Mouse (Mus musculus) liver, adult 2 months (tissue): ENCODE measurements at regions not wholly inside any gene's neighbourhood (a gene's known extent, or its start where the extent isn't known, plus 50 kb on each side); places are given as distances from the start of the nearest gene placed in this dataset.

ENCODE experiments used
- DNase-seq: peaks from one replicate; pipeline ENCODE4 v3.0.0-alpha.2; 2011; ENCODE audit warnings: low read depth, low spot score; ENCODE audit errors: extremely low read depth
- H3K27ac ChIP-seq: fragments of 200-500 bp; replicated peaks from 2 replicates; pipeline ENCODE4 v1.5.1; 2012; ENCODE audit warnings: low read depth, mild to moderate bottlenecking, control low read depth, inconsistent platforms, low read length; ENCODE audit not compliant: insufficient read depth
- H3K27me3 ChIP-seq: fragments of 200-500 bp; 2 replicates; pipeline ENCODE4 v1.6.1; 2012; ENCODE audit warnings: mild to moderate bottlenecking, moderate library complexity, low read length, inconsistent platforms; ENCODE audit not compliant: control insufficient read depth, insufficient read depth
- H3K36me3 ChIP-seq: fragments of 200-500 bp; 2 replicates; pipeline ENCODE4 v1.6.1; 2012; ENCODE audit warnings: low read length, inconsistent platforms; ENCODE audit not compliant: control insufficient read depth, insufficient read depth
- H3K4me1 ChIP-seq: fragments of 200-500 bp; 2 replicates; pipeline ENCODE4 v1.6.1; 2011; ENCODE audit warnings: low read length; ENCODE audit not compliant: control insufficient read depth, insufficient read depth
- H3K4me3 ChIP-seq: fragments of 200-500 bp; 2 replicates; pipeline ENCODE4 v1.5.1; 2011; ENCODE audit warnings: low read depth, mild to moderate bottlenecking, control low read depth, low read length, moderate library complexity; ENCODE audit not compliant: insufficient read depth
- H3K79me2 ChIP-seq: fragments of 200-500 bp; 2 replicates; pipeline ENCODE4 v1.6.1; 2012; ENCODE audit warnings: inconsistent platforms, mild to moderate bottlenecking, low read length, moderate library complexity; ENCODE audit not compliant: control insufficient read depth, insufficient read depth
- H3K9ac ChIP-seq: fragments of 200-500 bp; 2 replicates; pipeline ENCODE4 v1.6.1; 2012; ENCODE audit warnings: low read depth, mild to moderate bottlenecking, control low read depth, inconsistent platforms, low read length
- CTCF ChIP-seq: fragments of 200-500 bp; IDR thresholded peaks from 2 replicates; pipeline ENCODE4 v1.5.1; 2011; ENCODE audit warnings: low read depth, low read length, control low read depth
- POLR2A ChIP-seq: fragments of 200-500 bp; IDR thresholded peaks from 2 replicates; pipeline ENCODE4 v1.6.1; 2011; ENCODE audit warnings: low read length, control low read depth; ENCODE audit not compliant: insufficient read depth; ENCODE audit errors: extremely low read depth
- WGBS: fragments of 180-500 bp; shearing (Covaris S2); methylation state at CpG from one replicate; pipeline ENCODE4 v1.1.7; 2018; 5-methylcytosine and 5-hydroxymethylcytosine counted together

DNA sequence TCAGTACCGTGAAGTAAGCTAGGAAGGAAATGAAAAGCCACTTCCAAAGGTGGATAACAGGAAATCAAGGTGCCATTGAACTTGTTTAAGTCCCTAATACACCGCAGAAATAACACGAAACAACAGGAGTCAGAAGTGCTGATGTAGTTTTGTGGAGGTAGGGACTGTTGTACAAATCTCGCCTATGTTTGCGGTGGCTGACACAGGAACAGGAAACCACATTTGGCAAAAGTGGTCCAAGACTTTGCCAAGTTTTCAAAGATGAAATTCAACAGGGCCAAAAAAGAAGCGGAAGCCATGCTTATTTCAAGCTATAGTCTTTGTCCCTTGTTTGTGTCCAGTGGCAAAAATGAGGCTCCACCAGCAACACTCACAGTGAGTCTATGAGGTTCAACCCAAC lies 204.3 kb downstream of the Rpl36a-ps1 start:
- Histone ChIP-seq H3K4me3 (no peak overlapping the region), H3K27me3 (no peaks in the 10 kb centered on the region), H3K79me2 (no peaks in the 10 kb centered on the region), H3K36me3 (no peaks in the 10 kb centered on the region), H3K27ac (no peak overlapping the region), H3K9ac (no peak overlapping the region), H3K4me1 (no peaks in the 10 kb centered on the region)
- DNase-seq, result no peak
- 77% methylated on average over 6 of the region's 6 CpGs for WGBS
- TF ChIP-seq CTCF (no peak), POLR2A (no peak)

DNA sequence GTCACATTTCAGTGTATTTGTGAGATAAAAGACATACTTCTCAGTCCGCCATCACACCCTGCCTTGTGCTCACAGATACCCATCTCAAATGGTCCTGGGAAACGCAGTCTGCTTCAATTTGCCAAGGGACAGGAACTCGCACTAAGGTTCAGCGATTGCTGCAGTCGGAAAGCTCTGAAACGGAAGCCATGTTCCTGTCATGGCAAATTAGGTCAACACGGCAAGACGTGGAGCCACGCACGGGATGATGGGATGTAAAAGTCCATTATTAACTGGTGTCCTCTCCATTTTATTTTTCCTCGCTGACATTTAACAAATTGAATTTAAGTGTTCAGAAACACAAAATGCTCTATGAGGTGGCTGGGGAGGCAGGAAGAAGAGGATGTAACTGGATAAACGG lies 212.4 kb downstream of the Rpl36a-ps1 start:
- TF ChIP-seq CTCF (no peak), POLR2A (no peak)
- no peaks in the 10 kb centered on the region for H3K79me2 ChIP-seq
- no peaks in the 10 kb centered on the region for H3K36me3 ChIP-seq
- 95% methylated on average over 12 of the region's 12 CpGs for WGBS
- H3K4me3 ChIP-seq, result no peak overlapping the region
- H3K27ac ChIP-seq, result no peak overlapping the region
- H3K9ac ChIP-seq, result no peak overlapping the region
- no peak for DNase-seq
- H3K4me1 ChIP-seq, result no peaks in the 10 kb centered on the region
- no peaks in the 10 kb centered on the region; the same call in 1 of the 2 replicates for H3K27me3 ChIP-seq

DNA sequence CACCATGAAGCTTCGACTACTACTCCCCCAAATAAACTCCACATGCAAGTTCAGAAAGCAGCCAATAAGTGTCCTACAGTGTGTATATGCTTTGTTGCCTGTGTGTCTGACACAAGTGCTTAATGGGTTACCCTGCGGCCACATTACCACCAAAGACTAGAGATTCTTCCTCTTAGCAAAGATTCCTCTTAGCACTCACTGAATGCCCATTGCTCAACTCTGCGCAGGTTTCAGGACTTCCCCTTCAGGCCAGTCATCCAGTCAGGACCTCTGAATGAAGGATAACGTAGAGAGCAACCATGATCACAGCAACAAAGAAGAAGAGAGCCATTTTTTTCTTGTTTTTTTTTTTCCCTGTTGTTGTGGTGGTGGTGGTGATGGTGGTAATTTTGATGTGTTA lies 222.0 kb downstream of the Rpl36a-ps1 start:
- 76% methylated on average over 4 of the region's 4 CpGs for WGBS
- H3K36me3 ChIP-seq, result no peaks in the 10 kb centered on the region
- no peak overlapping the region for H3K27ac ChIP-seq
- no peaks in the 10 kb centered on the region for H3K4me1 ChIP-seq
- no peak for DNase-seq
- TF ChIP-seq POLR2A (no peak), CTCF (no peak)
- no peaks in the 10 kb centered on the region for H3K27me3 ChIP-seq
- no peaks in the 10 kb centered on the region for H3K79me2 ChIP-seq
- no peak overlapping the region for H3K4me3 ChIP-seq
- no peak overlapping the region for H3K9ac ChIP-seq

DNA sequence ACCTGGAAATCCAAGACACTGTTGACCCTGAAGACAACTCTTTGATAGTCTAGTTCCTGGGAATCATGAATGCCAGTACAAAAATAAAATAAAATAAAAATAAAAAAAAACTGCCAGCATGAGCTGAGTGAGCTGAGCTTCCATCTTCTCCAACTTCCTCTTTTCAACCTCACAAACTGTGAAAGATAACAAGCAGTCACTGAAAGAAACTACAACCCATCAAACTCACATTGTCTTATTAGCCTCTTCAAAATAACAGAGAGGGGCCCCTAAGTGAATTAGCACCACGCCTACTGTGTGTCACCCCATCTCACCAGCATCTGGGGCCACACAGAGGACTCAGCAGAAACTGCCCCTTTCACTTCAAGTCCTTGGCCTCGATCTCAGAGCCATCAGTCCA lies 225.3 kb downstream of the Rpl36a-ps1 start:
- Histone ChIP-seq H3K36me3 (no peaks in the 10 kb centered on the region), H3K4me1 (no peaks in the 10 kb centered on the region), H3K79me2 (no peaks in the 10 kb centered on the region), H3K27ac (no peak overlapping the region), H3K9ac (no peak overlapping the region), H3K4me3 (no peak overlapping the region), H3K27me3 (no peaks in the 10 kb centered on the region)
- 77% methylated on average over 2 of the region's 2 CpGs for WGBS
- TF ChIP-seq POLR2A (no peak), CTCF (no peak)
- no peak for DNase-seq

DNA sequence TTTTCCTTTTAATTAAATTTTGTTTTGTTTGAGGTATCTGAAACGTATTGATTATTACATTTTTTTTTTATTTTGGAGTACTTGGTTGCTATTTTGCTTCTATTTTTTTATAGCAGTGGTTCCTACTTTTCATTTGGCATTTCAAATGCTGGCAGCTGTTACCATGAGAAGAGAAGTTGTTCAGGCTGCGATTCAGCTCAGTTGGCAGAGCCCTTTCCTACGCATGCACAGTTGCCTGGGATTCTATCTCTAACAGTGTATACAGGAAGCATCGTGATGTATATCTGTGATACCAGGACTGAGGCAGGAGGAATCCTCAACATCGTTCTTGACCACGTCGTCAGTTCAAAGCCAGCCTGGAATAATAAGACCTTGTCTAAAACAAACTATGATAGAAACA lies 226.6 kb downstream of the Rpl36a-ps1 start:
- H3K36me3 ChIP-seq, result no peaks in the 10 kb centered on the region
- no peak for DNase-seq
- TF ChIP-seq POLR2A (no peak), CTCF (no peak)
- WGBS, result 83% methylated on average over 7 of the region's 7 CpGs
- no peaks in the 10 kb centered on the region for H3K27me3 ChIP-seq
- H3K4me1 ChIP-seq, result no peaks in the 10 kb centered on the region
- no peak overlapping the region for H3K4me3 ChIP-seq
- H3K79me2 ChIP-seq, result no peaks in the 10 kb centered on the region
- H3K9ac ChIP-seq, result no peak overlapping the region
- H3K27ac ChIP-seq, result no peak overlapping the region

DNA sequence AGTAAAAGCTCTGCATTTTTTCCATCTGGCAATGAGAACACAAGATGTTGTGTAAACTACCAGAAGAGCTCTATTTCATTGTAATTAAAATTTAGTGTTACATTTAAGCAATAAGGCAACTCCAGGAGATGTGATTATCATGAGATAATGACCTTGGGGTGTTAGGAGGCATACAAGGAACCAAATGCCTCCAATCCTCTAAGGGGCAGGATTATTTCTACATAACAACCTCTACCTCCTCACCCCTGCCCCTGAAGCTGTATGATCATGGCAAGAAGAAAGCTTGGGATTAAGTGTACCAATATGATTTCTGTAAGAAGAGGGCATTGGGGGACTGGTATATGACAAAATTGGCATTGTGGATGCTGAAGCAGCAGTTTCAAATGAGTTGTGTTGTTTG lies 228.8 kb downstream of the Rpl36a-ps1 start:
- no peak overlapping the region for H3K9ac ChIP-seq
- H3K4me3 ChIP-seq, result no peak overlapping the region
- no peaks in the 10 kb centered on the region for H3K4me1 ChIP-seq
- no peaks in the 10 kb centered on the region for H3K79me2 ChIP-seq
- TF ChIP-seq CTCF (no peak), POLR2A (no peak)
- no peaks in the 10 kb centered on the region for H3K27me3 ChIP-seq
- no peak for DNase-seq
- H3K27ac ChIP-seq, result no peak overlapping the region
- no peaks in the 10 kb centered on the region for H3K36me3 ChIP-seq
